Mouse (Mus musculus): ENCODE data around the gene Nfe2l3. TPM values are rescaled to one million over a fixed set of nuclear protein-coding genes. Genes with fewer than 3 reads are reported as not detected.
"Not testable (repeated sequence)": the region's sequence is repeated elsewhere in the genome, so short reads cannot be mapped to it uniquely, and the experiment has no call there.

Gene Nfe2l3
- polyA plus RNA-seq (2016; fragmentation: Nextera tagmentation; extraction: Ambion mirVana), result 0.96 and 1.4 TPM in 2 replicates

- Histone ChIP-seq H3K36me3 (no peaks in the 10 kb centered on the region), H3K4me2 (peak within 1 kb of the TSS; percentile 96), H3K9me3 (no peaks in the 10 kb centered on the region), H3K27ac (no peak within 1 kb of the TSS), H3K27me3 (peaks cover 60% of the 10 kb centered on the region), H3K9ac (replicated peaks) (peak within 1 kb of the TSS; percentile 53), H3K4me1 (replicated peaks) (peaks cover 23% of the 10 kb centered on the region), H3K4me3 (replicated peaks) (peak within 1 kb of the TSS; percentile 57)
- WGBS, result 1% methylated on average over 74 of the region's 74 CpGs
- peak; percentile 77; the same call in 1 of the 2 replicates for ATAC-seq (ENCODE audit: insufficient number of reproducible peaks, insufficient read depth, low FRiP score, low TSS enrichment, low read depth)
Observed at GRCm38 (mm10) chr6:51432535-51433397, at the start of gene Nfe2l3. Gene Nfe2l3 (plus strand): TSS chr6:51432670.

- Histone ChIP-seq H3K9me3 (0 out of 2 replicates have a peak, but pooled peaks cover 3% of the 10 kb centered on the region), H3K27me3 (no peaks in the 10 kb centered on the region), H3K4me3 (replicated peaks) (peak overlapping the region; percentile 24), H3K4me2 (peak overlapping the region; percentile 50), H3K36me3 (no peaks in the 10 kb centered on the region), H3K4me1 (replicated peaks) (0 out of 2 replicates have a peak, but pooled peaks cover 4% of the 10 kb centered on the region), H3K27ac (no peak overlapping the region), H3K9ac (replicated peaks) (peak overlapping the region; percentile 49)
- WGBS, result 12% methylated on average over 26 of the region's 26 CpGs
- ATAC-seq (ENCODE audit: insufficient number of reproducible peaks, insufficient read depth, low FRiP score, low TSS enrichment, low read depth), result peak; percentile 63; the same call in 1 of the 2 replicates
Observed at GRCm38 (mm10) chr6:51383769-51384755, 48.4 kb upstream of the Nfe2l3 start.

GRCm38 (mm10) chr6:51390505-51390904 lies 42.0 kb upstream of the Nfe2l3 start:
- no peaks in the 10 kb centered on the region for H3K27me3 ChIP-seq
- 0 out of 2 replicates have a peak, but pooled peaks cover 3% of the 10 kb centered on the region for H3K9me3 ChIP-seq
- H3K4me2 ChIP-seq, result peak overlapping the region; percentile 24
- 0 out of 2 replicates have a peak overlapping the region, but pooled peaks have one; percentile 8 for H3K9ac ChIP-seq (replicated peaks)
- H3K4me1 ChIP-seq (replicated peaks), result peaks cover 33% of the 10 kb centered on the region
- H3K27ac ChIP-seq, result peak overlapping the region; percentile 82
- 25% methylated on average over 11 of the region's 11 CpGs for WGBS
- ATAC-seq (ENCODE audit: insufficient number of reproducible peaks, insufficient read depth, low FRiP score, low TSS enrichment, low read depth), result peak; percentile 71; the same call in 1 of the 2 replicates
- no peak overlapping the region for H3K4me3 ChIP-seq (replicated peaks)
- no peaks in the 10 kb centered on the region for H3K36me3 ChIP-seq

- Histone ChIP-seq H3K4me2 (no peak overlapping the region), H3K9ac (replicated peaks) (no peak overlapping the region), H3K4me1 (replicated peaks) (peaks cover 38% of the 10 kb centered on the region), H3K9me3 (0 out of 2 replicates have a peak, but pooled peaks cover 3% of the 10 kb centered on the region), H3K27ac (no peak overlapping the region), H3K27me3 (no peaks in the 10 kb centered on the region), H3K4me3 (replicated peaks) (no peak overlapping the region), H3K36me3 (no peaks in the 10 kb centered on the region)
- no peak for ATAC-seq (ENCODE audit: insufficient number of reproducible peaks, insufficient read depth, low FRiP score, low TSS enrichment, low read depth)
- WGBS, result 69% methylated on average over 13 of the region's 13 CpGs
Observed at GRCm38 (mm10) chr6:51391816-51392490, 40.5 kb upstream of the Nfe2l3 start.

GRCm38 (mm10) chr6:51393341-51394128 lies 38.9 kb upstream of the Nfe2l3 start:
- ATAC-seq (ENCODE audit: insufficient number of reproducible peaks, insufficient read depth, low FRiP score, low TSS enrichment, low read depth), result no peak
- H3K27ac ChIP-seq, result no peak overlapping the region
- H3K9ac ChIP-seq (replicated peaks), result no peak overlapping the region
- H3K4me2 ChIP-seq, result no peak overlapping the region
- WGBS, result 71% methylated on average over 6 of the region's 6 CpGs
- H3K4me1 ChIP-seq (replicated peaks), result peaks cover 38% of the 10 kb centered on the region
- no peaks in the 10 kb centered on the region for H3K9me3 ChIP-seq
- no peak overlapping the region for H3K4me3 ChIP-seq (replicated peaks)
- no peaks in the 10 kb centered on the region for H3K27me3 ChIP-seq
- no peaks in the 10 kb centered on the region for H3K36me3 ChIP-seq

- H3K36me3 ChIP-seq; H3K4me3 ChIP-seq (replicated peaks); ATAC-seq (ENCODE audit: insufficient number of reproducible peaks, insufficient read depth, low FRiP score, low TSS enrichment, low read depth); H3K9ac ChIP-seq (replicated peaks); H3K9me3 ChIP-seq; H3K27me3 ChIP-seq; H3K4me2 ChIP-seq; H3K27ac ChIP-seq: not testable (repeated sequence)
- H3K4me1 ChIP-seq (replicated peaks), result peaks cover 44% of the 10 kb centered on the region
- 74% methylated on average over 8 of the region's 8 CpGs for WGBS
Observed at GRCm38 (mm10) chr6:51394367-51394766, 38.1 kb upstream of the Nfe2l3 start.

GRCm38 (mm10) chr6:51394963-51395362 lies 37.5 kb upstream of the Nfe2l3 start:
- peaks cover 45% of the 10 kb centered on the region for H3K4me1 ChIP-seq (replicated peaks)
- H3K4me2 ChIP-seq; H3K27ac ChIP-seq; ATAC-seq (ENCODE audit: insufficient number of reproducible peaks, insufficient read depth, low FRiP score, low TSS enrichment, low read depth); H3K36me3 ChIP-seq; H3K27me3 ChIP-seq; H3K9ac ChIP-seq (replicated peaks); H3K4me3 ChIP-seq (replicated peaks); H3K9me3 ChIP-seq: not testable (repeated sequence)
- WGBS, result 66% methylated on average over 3 of the region's 3 CpGs

- Histone ChIP-seq H3K36me3 (no peaks in the 10 kb centered on the region), H3K27ac (no peak overlapping the region; the same call in 1 of the 2 replicates), H3K4me1 (replicated peaks) (peaks cover 39% of the 10 kb centered on the region), H3K27me3 (no peaks in the 10 kb centered on the region), H3K9me3 (no peaks in the 10 kb centered on the region), H3K4me3 (replicated peaks) (no peak overlapping the region), H3K9ac (replicated peaks) (no peak overlapping the region), H3K4me2 (0 out of 2 replicates have a peak overlapping the region, but pooled peaks have one; percentile 13)
- 62% methylated on average over 9 of the region's 9 CpGs for WGBS
- no peak for ATAC-seq (ENCODE audit: insufficient number of reproducible peaks, insufficient read depth, low FRiP score, low TSS enrichment, low read depth)
Observed at GRCm38 (mm10) chr6:51395486-51395885, 37.0 kb upstream of the Nfe2l3 start.

GRCm38 (mm10) chr6:51399113-51399518 lies 33.4 kb upstream of the Nfe2l3 start:
- 0 out of 2 replicates have a peak, but pooled peaks have one; percentile 67 for ATAC-seq (ENCODE audit: insufficient number of reproducible peaks, insufficient read depth, low FRiP score, low TSS enrichment, low read depth)
- H3K9ac ChIP-seq (replicated peaks), result 0 out of 2 replicates have a peak overlapping the region, but pooled peaks have one; percentile 37
- WGBS, result 26% methylated on average over 6 of the region's 6 CpGs
- H3K4me3 ChIP-seq (replicated peaks), result no peak overlapping the region
- no peaks in the 10 kb centered on the region for H3K27me3 ChIP-seq
- H3K27ac ChIP-seq, result no peak overlapping the region
- H3K9me3 ChIP-seq, result no peaks in the 10 kb centered on the region
- H3K4me1 ChIP-seq (replicated peaks), result peaks cover 17% of the 10 kb centered on the region
- no peaks in the 10 kb centered on the region for H3K36me3 ChIP-seq
- H3K4me2 ChIP-seq, result no peak overlapping the region

- no peak overlapping the region for H3K4me3 ChIP-seq (replicated peaks)
- H3K9me3 ChIP-seq, result no peaks in the 10 kb centered on the region
- no peak overlapping the region for H3K4me2 ChIP-seq
- H3K36me3 ChIP-seq, result no peaks in the 10 kb centered on the region
- no peaks in the 10 kb centered on the region for H3K27me3 ChIP-seq
- peak overlapping the region; percentile 57; the same call in 1 of the 2 replicates for H3K27ac ChIP-seq
- no peak overlapping the region for H3K9ac ChIP-seq (replicated peaks)
- 55% methylated on average over 6 of the region's 6 CpGs for WGBS
- ATAC-seq (ENCODE audit: insufficient number of reproducible peaks, insufficient read depth, low FRiP score, low TSS enrichment, low read depth), result no peak; the same call in 1 of the 2 replicates
- H3K4me1 ChIP-seq (replicated peaks), result peaks cover 7% of the 10 kb centered on the region
Observed at GRCm38 (mm10) chr6:51401294-51401693, 31.2 kb upstream of the Nfe2l3 start.
